Mouse (Mus musculus): Measurements from ENCODE around the gene Lin7a.
A peak's percentile ranks its signal among the peaks of the same experiment; 100 is the strongest.

Lin7a gene

GRCm38 (mm10) chr10:107323865-107324264, 52.4 kb downstream of the Lin7a start:
- DNase-seq (ENCODE audit: low spot score) = no peak

GRCm38 (mm10) chr10:107325558-107325957, 54.1 kb downstream of the Lin7a start:
- DNase-seq (ENCODE audit: low spot score) = no peak

DNA sequence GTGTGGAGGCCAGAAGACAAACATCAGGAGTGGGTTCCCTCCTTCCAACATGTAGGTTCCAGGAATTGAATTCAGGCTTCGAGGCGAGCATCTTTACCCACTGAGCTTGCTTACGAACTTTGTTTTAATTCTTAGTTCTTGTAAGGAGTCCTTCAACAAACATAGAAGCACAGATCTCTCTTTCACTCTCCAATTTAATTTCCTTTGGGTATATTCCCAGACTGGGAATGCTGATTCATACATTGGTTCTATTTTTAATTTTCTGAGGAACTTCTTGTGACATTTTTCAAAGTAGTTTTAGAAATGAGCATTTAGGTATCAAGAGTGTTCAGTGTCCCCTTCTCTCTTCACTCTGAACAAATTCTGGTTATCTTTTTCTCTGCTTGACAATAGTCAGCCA, 68.0 kb downstream of the Lin7a start:
- no peak for DNase-seq (ENCODE audit: low spot score)

DNA sequence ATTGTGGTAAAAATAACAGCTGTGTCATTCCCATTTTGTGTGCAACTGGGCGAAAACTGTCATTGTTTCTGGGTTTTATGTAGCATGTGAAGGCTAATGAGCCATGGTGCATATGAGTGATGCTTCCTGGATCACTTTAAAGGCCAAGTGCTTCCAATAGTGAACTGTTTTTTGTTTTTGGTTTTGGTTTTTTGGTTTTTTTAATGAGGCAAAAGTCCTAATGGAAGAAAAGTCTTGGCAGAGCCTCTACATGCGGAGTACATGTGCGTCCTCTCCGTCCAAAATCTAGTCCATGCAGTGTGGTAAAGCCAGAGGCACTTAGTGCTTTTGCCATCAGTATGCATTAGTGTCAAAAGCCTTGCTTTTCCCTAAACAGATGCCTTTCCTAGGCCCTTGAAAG, 69.7 kb downstream of the Lin7a start:
- DNase-seq (ENCODE audit: low spot score) = no peak

DNA sequence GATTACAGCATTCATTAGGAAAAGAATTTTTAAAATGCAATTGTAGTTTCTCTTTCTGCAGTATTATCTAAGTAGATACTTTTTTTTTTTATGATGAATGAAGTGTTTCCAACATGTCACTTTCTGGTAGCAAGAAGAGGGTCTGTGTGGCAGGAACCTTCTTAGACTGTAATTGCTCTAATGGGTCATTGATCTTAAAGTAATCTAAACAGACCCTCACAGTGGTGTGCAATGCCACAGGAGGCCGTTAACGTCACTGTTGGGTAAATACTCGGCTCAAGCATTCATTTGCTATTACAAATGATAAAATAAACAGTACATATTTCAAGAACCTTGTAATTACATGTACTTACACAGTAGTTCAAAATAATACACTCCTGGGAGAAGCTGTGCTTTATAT, 72.7 kb downstream of the Lin7a start:
- no peak for DNase-seq (ENCODE audit: low spot score)

DNA sequence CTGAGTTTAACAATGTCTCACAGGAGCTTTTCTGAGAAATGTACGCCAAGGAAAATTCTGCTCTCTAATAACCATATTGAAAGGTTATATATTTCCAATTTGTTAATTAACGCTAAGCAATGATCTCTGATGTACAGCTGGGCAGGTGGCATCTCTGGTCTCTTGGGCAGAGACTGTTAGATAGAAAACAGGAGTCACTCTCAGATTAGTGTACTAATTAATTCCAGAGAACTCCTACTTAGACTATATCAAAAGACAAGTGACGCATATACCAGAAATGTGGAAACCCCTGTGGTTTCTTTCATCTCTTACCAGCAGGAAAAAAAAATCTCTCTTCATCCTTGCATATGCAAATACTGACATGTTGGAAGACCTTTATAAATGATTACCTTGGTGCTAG, 76.4 kb downstream of the Lin7a start:
- no peak for DNase-seq (ENCODE audit: low spot score)

DNA sequence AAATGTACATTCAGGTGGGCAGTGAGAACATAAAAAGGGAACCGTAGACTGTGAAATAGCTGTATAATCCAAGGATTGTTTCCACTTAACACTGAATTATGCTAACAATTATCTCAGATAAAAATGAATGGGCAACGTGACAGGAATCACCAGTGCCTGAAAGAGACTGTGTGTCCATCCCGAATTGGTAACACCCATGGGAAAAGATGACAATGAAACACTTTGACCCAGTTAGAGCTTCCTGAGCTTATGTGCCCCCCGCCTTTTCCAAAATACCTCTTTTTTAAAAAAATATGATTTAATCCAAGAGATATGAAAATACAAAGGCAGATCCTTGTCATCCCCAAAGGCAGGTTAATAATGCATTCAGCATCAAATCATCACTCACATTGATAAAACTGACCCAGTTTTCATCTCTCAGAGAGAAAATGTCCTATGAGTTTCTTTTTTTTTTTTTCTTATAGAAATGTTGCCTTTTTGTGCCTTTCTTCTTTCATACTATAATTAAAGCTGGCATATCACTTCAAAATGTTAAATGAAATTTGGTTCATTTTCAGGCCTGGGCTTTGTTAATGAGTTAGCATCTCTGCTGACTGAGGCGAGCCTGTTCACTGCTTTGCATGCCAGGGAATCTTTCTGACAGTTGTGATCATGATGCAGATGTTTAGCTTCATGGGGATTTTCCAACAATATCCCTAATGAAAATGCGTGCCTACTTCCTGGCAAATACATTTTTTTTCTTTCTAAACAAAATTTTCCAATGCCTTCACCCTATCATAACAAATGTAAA, 80.4 kb downstream of the Lin7a start:
- DNase-seq (ENCODE audit: low spot score) = no peak

GRCm38 (mm10) chr10:107353483-107353882, 82.0 kb downstream of the Lin7a start:
- DNase-seq (ENCODE audit: low spot score) = no peak

GRCm38 (mm10) chr10:107358443-107359040, 87.1 kb downstream of the Lin7a start:
- no peak for DNase-seq (ENCODE audit: low spot score)

DNA sequence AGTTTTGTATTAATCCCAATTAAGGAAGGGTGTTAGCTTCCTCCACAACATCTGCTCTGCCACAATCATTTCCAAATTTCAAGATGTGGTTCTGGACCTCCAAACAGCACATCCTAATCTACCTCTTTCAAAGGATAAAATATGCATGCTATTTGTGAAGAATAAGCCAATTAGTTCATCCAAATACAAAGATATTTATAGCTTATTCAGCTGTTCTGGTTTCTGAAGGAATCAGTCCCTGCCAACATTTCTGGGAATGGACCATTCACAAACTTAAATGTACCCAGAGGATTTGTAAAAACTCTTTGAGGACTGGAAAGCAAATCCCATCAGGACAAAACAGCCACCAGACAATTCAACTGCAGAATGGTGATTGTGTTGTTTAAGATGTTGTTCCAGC, 87.8 kb downstream of the Lin7a start:
- no peak for DNase-seq (ENCODE audit: low spot score)

DNA sequence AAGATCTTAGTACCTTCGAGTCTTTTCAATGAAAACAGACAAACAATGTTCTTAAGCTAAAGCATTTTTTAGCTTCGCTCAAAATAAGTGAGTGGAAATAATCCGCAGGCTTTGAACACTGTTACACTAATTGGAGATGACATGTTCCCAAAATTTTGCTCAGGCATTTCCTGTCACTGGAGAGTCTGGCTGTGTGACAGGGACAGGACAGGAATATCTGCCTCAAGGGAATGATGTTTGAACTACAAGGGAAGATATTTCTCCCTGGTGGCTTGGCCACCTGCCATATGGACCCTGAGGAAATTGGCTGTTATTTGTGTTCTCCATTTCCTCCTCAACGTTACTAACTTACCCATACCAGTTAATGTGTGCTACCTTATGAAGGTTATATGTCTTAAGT, 90.1 kb downstream of the Lin7a start:
- no peak for DNase-seq (ENCODE audit: low spot score)

DNA sequence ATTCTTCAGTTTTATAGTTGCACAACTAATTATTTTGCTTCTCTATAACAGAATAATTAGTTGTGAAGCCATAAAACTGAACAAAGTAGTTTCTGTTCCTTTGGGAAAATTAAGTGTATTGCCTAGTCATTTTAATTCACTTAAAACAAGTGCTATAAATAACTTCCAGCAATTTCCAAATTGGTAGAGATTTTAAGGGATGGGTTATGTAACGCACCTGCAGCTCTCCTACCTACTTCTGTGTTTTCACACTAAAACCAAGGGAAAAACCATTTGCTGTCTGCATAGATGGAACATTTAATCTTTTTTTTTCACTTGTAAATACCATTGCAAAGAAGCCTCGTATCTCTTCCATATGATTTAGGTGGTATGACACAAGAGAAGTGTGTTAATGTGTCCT, 90.5 kb downstream of the Lin7a start:
- DNase-seq (ENCODE audit: low spot score) = no peak

- no peak for DNase-seq (ENCODE audit: low spot score)
Measured at GRCm38 (mm10) chr10:107363049-107363816, 91.7 kb downstream of the Lin7a start.

GRCm38 (mm10) chr10:107377218-107377617, 105.7 kb downstream of the Lin7a start:
- DNase-seq (ENCODE audit: low spot score) = no peak

- no peak for DNase-seq (ENCODE audit: low spot score)
Measured at GRCm38 (mm10) chr10:107381143-107381746, 109.8 kb downstream of the Lin7a start.

GRCm38 (mm10) chr10:107383825-107384224, 112.3 kb downstream of the Lin7a start:
- no peak for DNase-seq (ENCODE audit: low spot score)

DNA sequence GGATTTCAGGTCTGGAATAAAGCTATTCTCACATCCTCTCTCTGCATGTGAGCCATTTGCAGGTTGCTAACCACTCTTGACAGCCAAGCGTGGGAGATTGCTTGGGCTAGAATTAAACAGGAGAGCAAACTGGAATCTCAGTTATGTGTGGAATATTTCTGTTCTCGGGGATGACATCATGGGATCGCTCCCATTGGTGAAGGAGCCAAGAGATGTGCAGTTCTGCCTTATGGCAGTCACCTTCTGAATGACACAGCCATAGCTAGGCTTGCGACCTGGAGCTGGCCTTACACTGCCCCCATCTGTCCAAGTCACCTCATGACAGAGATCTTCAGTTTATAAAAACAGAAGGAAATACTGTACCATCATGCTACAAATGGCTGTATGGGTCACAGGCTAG, 118.0 kb downstream of the Lin7a start:
- peak; percentile 59 for DNase-seq (ENCODE audit: low spot score)

- DNase-seq (ENCODE audit: low spot score) = no peak
Measured at GRCm38 (mm10) chr10:107405347-107405746, 133.9 kb downstream of the Lin7a start.

- peak; percentile 32 for DNase-seq (ENCODE audit: low spot score)
Measured at GRCm38 (mm10) chr10:107418306-107418705, 146.8 kb downstream of the Lin7a start.

GRCm38 (mm10) chr10:107436967-107437366, 165.5 kb downstream of the Lin7a start:
- no peak for DNase-seq (ENCODE audit: low spot score)

GRCm38 (mm10) chr10:107442781-107443180, 171.3 kb downstream of the Lin7a start:
- no peak for DNase-seq (ENCODE audit: low spot score)

DNA sequence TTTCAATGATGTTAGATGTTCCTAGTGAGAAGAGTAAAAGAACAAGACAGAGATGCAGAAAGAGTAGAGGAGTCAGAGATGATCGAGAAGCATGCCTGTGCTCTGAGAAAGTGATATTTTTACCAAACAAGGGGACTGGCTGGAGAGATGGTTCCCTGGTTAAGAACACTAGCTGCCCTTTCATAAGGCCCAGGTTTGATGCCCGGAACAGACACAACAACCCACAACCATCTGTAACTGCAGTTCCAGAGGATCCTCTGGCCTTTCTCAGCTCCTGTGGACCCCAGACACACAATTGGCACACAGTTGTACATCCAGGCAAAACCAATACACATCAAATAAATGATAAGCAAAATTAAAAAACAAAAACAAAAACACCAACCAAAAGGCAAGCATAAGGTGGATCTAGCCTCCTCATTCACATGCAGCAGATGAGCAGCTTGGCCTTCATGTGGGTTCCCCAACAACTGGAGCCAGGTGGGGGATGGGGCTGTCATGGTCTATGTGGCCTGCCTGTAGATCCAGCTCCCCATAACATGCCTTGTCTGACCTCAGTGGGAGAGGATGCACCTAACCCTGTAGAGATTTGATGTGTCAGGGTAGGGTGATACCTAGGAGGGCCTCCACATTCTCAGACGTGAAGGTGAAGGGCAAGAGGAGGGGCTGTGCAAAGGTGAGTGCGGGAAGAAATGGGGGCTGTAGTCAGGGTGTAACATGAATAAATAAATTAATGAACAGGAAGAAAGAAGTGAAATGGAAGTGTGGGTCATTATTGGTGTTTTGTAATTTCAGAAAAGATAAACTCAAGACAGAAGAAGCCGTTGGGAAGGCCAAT, 178.2 kb downstream of the Lin7a start:
- no peak for DNase-seq (ENCODE audit: low spot score)
